Mouse (Mus musculus): ENCODE measurements around the gene Sec61a1.

- TF ChIP-seq ZNF384 (IDR thresholded peaks at IDR 0.05; ENCODE audit: low read depth, low read length), result no peak
- no peak for TF ChIP-seq CTCF (IDR thresholded peaks at IDR 0.05 in 2 of 3, conservative IDR thresholded peaks at IDR 0.05 in 1 of 3; ENCODE audit: control insufficient read depth in 1 of 3, insufficient read depth in 1 of 3, low read depth in 2 of 3, low read length in 3 of 3, poor library complexity in 1 of 3, severe bottlenecking in 1 of 3)
- no peak for TF ChIP-seq POLR2A (IDR thresholded peaks at IDR 0.05; ENCODE audit: control insufficient read depth in 1 of 2, insufficient read depth in 1 of 2, low read depth in 1 of 2, low read length in 2 of 2, poor library complexity in 1 of 2)
- no peak for TF ChIP-seq ZMIZ1 (IDR thresholded peaks at IDR 0.05; ENCODE audit: low read depth, low read length)
Measured at GRCm38 (mm10) chr6:88523451-88523850, 4.7 kb upstream of the Sec61a1 start.
